Comparison of ENCODE assay signal across 13 mouse cellular contexts in the genomic region with DNA sequence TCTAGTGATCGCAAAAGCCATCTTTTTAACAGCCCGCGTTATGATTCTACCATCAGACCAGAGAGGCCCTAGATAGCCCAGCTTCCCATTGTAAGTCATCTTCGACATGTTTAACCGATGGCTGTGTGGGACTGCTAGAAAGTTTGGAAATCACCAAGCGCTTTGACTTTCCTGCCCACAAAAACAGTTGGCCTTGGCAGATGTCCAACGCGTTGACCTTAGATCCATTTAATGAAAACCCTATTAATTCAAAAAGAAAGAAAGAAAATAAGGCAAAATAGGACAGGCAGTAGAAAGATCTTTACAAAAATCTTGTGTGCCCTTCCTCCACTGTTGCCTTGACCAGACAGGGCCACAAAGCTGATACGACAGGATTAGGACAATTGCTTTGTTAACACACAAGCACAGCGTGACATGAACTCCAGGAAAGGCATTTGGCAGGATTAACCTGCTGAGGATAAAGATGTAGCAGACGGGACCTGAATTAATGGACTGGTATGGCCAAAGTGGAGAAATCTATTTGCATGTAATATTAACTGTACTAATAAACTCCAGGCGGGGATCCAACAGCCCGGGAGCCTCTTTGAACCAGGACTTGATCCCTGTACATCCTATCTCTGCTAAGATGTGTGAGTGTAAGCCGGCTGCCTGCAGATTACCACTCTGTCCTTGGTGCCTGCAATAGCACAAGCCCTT.
A peak's percentile ranks its signal among the peaks of the same experiment; 100 is the strongest.
DNase-seq lines count a peak whose midpoint lies in the region; ATAC-seq lines count a peak whose summit lies in the region.
"Had no signal": no experiment of that assay in that cellular context is flagged by ENCODE, and none has a peak within 500 bp of the region (broad histone marks: within the 10 kb centered on the region; RNA-seq: fewer than 3 reads in every experiment).

No protein-coding gene starts in this region.

- DNase-seq in cerebellum, postnatal 10 days, result peak; percentile 59 to 61
- DNase-seq in cerebellum, adult 9-10 months, result no peak
- DNase-seq in left cerebral cortex, postnatal 4 days, result peak; percentile 32
- no peak for DNase-seq in left cerebral cortex, postnatal 25 days (ENCODE audit: low spot score in 2 of 2)
- peak; percentile 55 to 69 for DNase-seq in adrenal gland, postnatal 36 days
- peak; percentile 60 for DNase-seq in retina, postnatal 1 day
- DNase-seq in right cerebral cortex, postnatal 10 days (ENCODE audit: low spot score in 2 of 2), result no peak
- DNase-seq: cerebellum, adult 11-12 months; gastrocnemius, postnatal 14 days; right cerebral cortex, postnatal 4 days; thymus, postnatal 14 days had no signal

- intact Hi-C loops in left cerebral cortex, postnatal 4 days (cut with DNase I), result no loop called here
- intact Hi-C loops in left cerebral cortex, postnatal 25 days (cut with DNase I), result no loop called here

- no peak for ATAC-seq in megakaryocyte progenitor cell, adult 5-6 weeks (replicated peaks; ENCODE audit: poor library complexity)
- ATAC-seq: intestine, embryonic 16.5 days had no signal

Comparison
In these comparisons a context has a peak if more than half of its experiments do, and no peak if none do; other contexts are left out.
1. DNase-seq: peak in cerebellum, postnatal 10 days (2 of 2), left cerebral cortex, postnatal 4 days (single experiment), adrenal gland, postnatal 36 days (2 of 2) and retina, postnatal 1 day (single experiment); none in cerebellum, adult 9-10 months (single experiment), left cerebral cortex, postnatal 25 days (0 of 2) and right cerebral cortex, postnatal 10 days (0 of 2).